Mouse (Mus musculus) intestine, postnatal 0 days (tissue): ENCODE data around the gene Alg14. TPM values are rescaled to one million over a fixed set of nuclear protein-coding genes. Genes with fewer than 3 reads are reported as not detected.

ENCODE experiments used
- ATAC-seq: fragments of 200-750 bp; cut with Nextera tagmentation; 2 replicates; pipeline ENCODE4 v1.8.0; 2017; ENCODE audit warnings: mild to moderate bottlenecking, moderate TSS enrichment, moderate library complexity
- H3K27ac ChIP-seq: fragments of 300-500 bp; sonication (generic); 2 replicates; pipeline ENCODE4 v1.5.1; 2014; ENCODE audit warnings: mild to moderate bottlenecking, low read depth, low read length, moderate library complexity
- H3K27me3 ChIP-seq: fragments of 300-500 bp; sonication (generic); replicated peaks from 2 replicates; pipeline ENCODE4 v1.6.1; 2014; ENCODE audit warnings: low read length, mixed read lengths; ENCODE audit not compliant: control insufficient read depth, insufficient read depth
- H3K36me3 ChIP-seq: fragments of 300-500 bp; sonication (generic); 2 replicates; pipeline ENCODE4 v1.6.1; 2014; ENCODE audit warnings: mild to moderate bottlenecking, moderate library complexity; ENCODE audit not compliant: control insufficient read depth, insufficient read depth
- H3K4me1 ChIP-seq: fragments of 300-500 bp; sonication (generic); replicated peaks from 2 replicates; pipeline ENCODE4 v1.6.1; 2014; ENCODE audit warnings: antibody characterized with exemption, low read length, mixed read lengths; ENCODE audit not compliant: control insufficient read depth, insufficient read depth
- H3K4me2 ChIP-seq: fragments of 300-500 bp; sonication (generic); replicated peaks from 2 replicates; pipeline ENCODE4 v1.6.1; 2014; ENCODE audit warnings: low read depth, mild to moderate bottlenecking, moderate library complexity
- H3K4me3 ChIP-seq: fragments of 300-500 bp; sonication (generic); 2 replicates; pipeline ENCODE4 v1.5.1; 2014; ENCODE audit warnings: low read depth, low read length
- H3K9ac ChIP-seq: fragments of 300-500 bp; sonication (generic); 2 replicates; pipeline ENCODE4 v1.6.1; 2014; ENCODE audit warnings: mild to moderate bottlenecking, low read depth, low read length
- H3K9me3 ChIP-seq: fragments of 300-500 bp; sonication (generic); 2 replicates; pipeline ENCODE4 v1.6.1; 2016; ENCODE audit warnings: mixed run types; ENCODE audit not compliant: control insufficient read depth
- CTCF ChIP-seq: sonication (generic); IDR thresholded peaks from 2 replicates; pipeline ENCODE4 v1.5.1; 2016; ENCODE audit warnings: low read depth, mild to moderate bottlenecking, control low read depth, antibody characterized with exemption, moderate library complexity
- WGBS: fragments of 180-500 bp; shearing (Covaris S2); extraction: QIAGEN DNeasy Blood & Tissue Kit; methylation state at CpG from one replicate; pipeline ENCODE4 v1.1.7; 2014; 5-methylcytosine and 5-hydroxymethylcytosine counted together
- polyA plus RNA-seq: library from polyadenylated mRNA; unstranded; fragments of >200 nt; fragmentation: Nextera tagmentation; extraction: Ambion mirVana; gene quantifications from 2 replicates; pipeline ENCODE4 v1.2.1, GENCODE M21; 2015

The Alg14 gene
- polyA plus RNA-seq, 1 experiment from 2014 or later, result 26.1 TPM

- no peaks in the 10 kb centered on the region for H3K36me3 ChIP-seq
- peak; percentile 94 for ATAC-seq
- H3K4me3 ChIP-seq, result no peak overlapping the region
- H3K9ac ChIP-seq, result no peak overlapping the region
- no peak for TF ChIP-seq CTCF
- H3K27me3 ChIP-seq, result no peaks in the 10 kb centered on the region
- 0 out of 2 replicates have a peak, but pooled peaks cover 4% of the 10 kb centered on the region for H3K4me1 ChIP-seq
- no peaks in the 10 kb centered on the region for H3K9me3 ChIP-seq
- H3K27ac ChIP-seq, result no peak overlapping the region; the same call in 1 of the 2 replicates
- H3K4me2 ChIP-seq, result no peak overlapping the region
- 61% methylated on average over 2 of the region's 2 CpGs for WGBS
Observed at GRCm38 (mm10) chr3:121274010-121274409, 17.6 kb upstream of the Alg14 start.

DNA sequence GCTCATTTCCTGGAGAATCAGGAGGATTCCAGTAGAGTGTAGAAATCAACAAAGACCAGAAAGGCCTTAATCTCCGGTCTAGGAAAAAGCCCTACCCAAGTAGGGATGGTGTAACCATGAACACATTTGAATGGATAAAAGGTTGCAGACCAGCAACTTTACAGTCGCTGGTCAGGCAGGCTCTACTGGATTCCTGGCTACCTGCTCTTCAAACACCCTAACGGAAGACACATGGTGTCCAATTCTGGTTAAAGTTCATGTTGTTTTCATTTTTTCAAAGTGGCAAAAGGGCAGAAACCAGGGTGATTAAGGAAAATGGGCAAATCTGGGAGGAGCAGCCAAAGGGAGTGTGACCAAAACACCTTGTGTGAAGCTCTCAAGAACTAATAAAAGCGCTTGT lies 14.6 kb upstream of the Alg14 start:
- Histone ChIP-seq H3K4me2 (no peak overlapping the region), H3K27ac (no peak overlapping the region), H3K36me3 (no peaks in the 10 kb centered on the region), H3K9ac (no peak overlapping the region), H3K9me3 (no peaks in the 10 kb centered on the region), H3K27me3 (no peaks in the 10 kb centered on the region), H3K4me1 (0 out of 2 replicates have a peak, but pooled peaks cover 4% of the 10 kb centered on the region), H3K4me3 (no peak overlapping the region)
- no peak for ATAC-seq
- WGBS, result 57% methylated on average over 4 of the region's 4 CpGs
- no peak for TF ChIP-seq CTCF

GRCm38 (mm10) chr3:121277557-121277956 lies 14.0 kb upstream of the Alg14 start:
- 0 out of 2 replicates have a peak, but pooled peaks cover 4% of the 10 kb centered on the region for H3K4me1 ChIP-seq
- no peak overlapping the region for H3K4me2 ChIP-seq
- 84% methylated on average over 4 of the region's 4 CpGs for WGBS
- H3K9ac ChIP-seq, result no peak overlapping the region
- no peaks in the 10 kb centered on the region for H3K27me3 ChIP-seq
- no peak overlapping the region for H3K4me3 ChIP-seq
- no peak for TF ChIP-seq CTCF
- no peaks in the 10 kb centered on the region for H3K9me3 ChIP-seq
- no peak overlapping the region for H3K27ac ChIP-seq
- H3K36me3 ChIP-seq, result no peaks in the 10 kb centered on the region
- ATAC-seq, result no peak

GRCm38 (mm10) chr3:121279679-121280078 lies 11.9 kb upstream of the Alg14 start:
- no peak for ATAC-seq
- no peak for TF ChIP-seq CTCF
- 86% methylated on average over 14 of the region's 14 CpGs for WGBS
- Histone ChIP-seq H3K4me1 (0 out of 2 replicates have a peak, but pooled peaks cover 4% of the 10 kb centered on the region), H3K4me2 (no peak overlapping the region), H3K4me3 (no peak overlapping the region), H3K27ac (no peak overlapping the region), H3K9ac (no peak overlapping the region), H3K9me3 (no peaks in the 10 kb centered on the region), H3K36me3 (no peaks in the 10 kb centered on the region), H3K27me3 (no peaks in the 10 kb centered on the region)

GRCm38 (mm10) chr3:121282998-121283397 lies 8.6 kb upstream of the Alg14 start, which contains the start of gene Tmem56:
TSS of gene Tmem56 (minus strand) at chr3:121283098.
- 95% methylated on average over 4 of the region's 4 CpGs for WGBS
- ATAC-seq, result no peak

DNA sequence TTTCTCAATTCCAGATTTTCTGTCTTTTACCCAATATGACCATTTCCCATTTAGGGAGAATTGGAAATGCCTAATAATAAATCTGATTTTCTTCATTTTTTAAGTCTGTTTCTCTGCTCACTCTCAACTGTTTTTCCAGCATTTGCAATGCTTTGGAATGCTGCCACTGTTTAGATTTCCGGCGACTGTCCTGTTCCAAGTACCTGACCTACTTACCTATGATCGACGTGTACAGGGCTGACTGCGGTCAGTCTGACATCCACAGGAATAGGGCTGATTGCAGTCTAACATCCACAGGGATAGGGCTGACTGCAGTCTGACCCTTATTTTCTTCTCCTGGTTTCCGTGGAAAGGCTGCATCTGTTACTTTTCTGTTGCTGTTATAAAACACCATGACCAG lies 6.4 kb upstream of the Alg14 start:
- Histone ChIP-seq H3K9ac (no peak overlapping the region), H3K36me3 (no peaks in the 10 kb centered on the region), H3K4me3 (no peak overlapping the region), H3K27ac (no peak overlapping the region), H3K9me3 (no peaks in the 10 kb centered on the region), H3K4me2 (no peak overlapping the region), H3K4me1 (no peaks in the 10 kb centered on the region), H3K27me3 (no peaks in the 10 kb centered on the region)
- no peak for TF ChIP-seq CTCF
- 89% methylated on average over 6 of the region's 6 CpGs for WGBS
- ATAC-seq, result no peak

More at GRCm38 (mm10) chr3:121282998-121283397, 8.6 kb upstream of the Alg14 start, which contains the start of gene Tmem56:
- no peak within 1 kb of the TSS for H3K9ac ChIP-seq
- H3K4me1 ChIP-seq, result no peaks in the 10 kb centered on the region
- no peak within 1 kb of the TSS for H3K4me3 ChIP-seq
- H3K4me2 ChIP-seq, result no peak within 1 kb of the TSS
- H3K36me3 ChIP-seq, result no peaks in the 10 kb centered on the region
- TF ChIP-seq CTCF, result no peak
- H3K27ac ChIP-seq, result no peak within 1 kb of the TSS
- H3K9me3 ChIP-seq, result no peaks in the 10 kb centered on the region
- H3K27me3 ChIP-seq, result no peaks in the 10 kb centered on the region

- H3K27me3 ChIP-seq, result no peaks in the 10 kb centered on the region
- no peaks in the 10 kb centered on the region for H3K9me3 ChIP-seq
- H3K27ac ChIP-seq, result no peak overlapping the region
- H3K4me3 ChIP-seq, result no peak overlapping the region
- peak; percentile 49 for TF ChIP-seq CTCF
- H3K4me1 ChIP-seq, result no peaks in the 10 kb centered on the region
- 93% methylated on average over 2 of the region's 2 CpGs for WGBS
- no peaks in the 10 kb centered on the region for H3K36me3 ChIP-seq
- no peak for ATAC-seq
- no peak overlapping the region for H3K9ac ChIP-seq
- no peak overlapping the region for H3K4me2 ChIP-seq
Observed at GRCm38 (mm10) chr3:121287151-121287550, 4.4 kb upstream of the Alg14 start.
